Mouse (Mus musculus) adrenal gland, adult 2 months (tissue): ENCODE results near the gene Capn5. TPM values are rescaled to one million over a fixed set of nuclear protein-coding genes. Genes with fewer than 3 reads are reported as not detected.
"Not testable (repeated sequence)": the region's sequence is repeated elsewhere in the genome, so short reads cannot be mapped to it uniquely, and the experiment has no call there.

Experiments
- DNase-seq: peaks from one replicate; pipeline ENCODE4 v3.0.0; 2021
- long read RNA-seq: library from polyadenylated mRNA; stranded (forward); transcript quantifications from one replicate; pipeline ENCODE4 v2.0.0, GENCODE M21; 2021
- polyA plus RNA-seq: library from polyadenylated mRNA; depleted of rRNA; stranded (reverse); fragments of >200 nt; gene quantifications from 2 replicates; pipeline ENCODE4 v1.2.3, GENCODE M21; 2012; rRNA removed
- total RNA-seq, 2 experiments: library from RNA; stranded (reverse); gene quantifications; 2 replicates each; pipeline ENCODE4 v1.2.3; 2021

Capn5 gene
- total RNA-seq (1 to 10 TPM; 4.1 to 6.1 TPM), polyA plus RNA-seq (8.4 and 11.2 TPM in 2 replicates)
- long read RNA-seq, full-length matches to known transcripts = 1 of 3 reads
- long read RNA-seq, partial matches to known transcripts = 0 of 3 reads
- long read RNA-seq, other reads (novel, unspliced or antisense) = 2 of 3 reads

GRCm38 (mm10) chr7:98177929-98178559 is at the start of gene Capn5:
TSS of gene Capn5 (minus strand) at chr7:98178274.
- DNase-seq = peak; percentile 83

DNA sequence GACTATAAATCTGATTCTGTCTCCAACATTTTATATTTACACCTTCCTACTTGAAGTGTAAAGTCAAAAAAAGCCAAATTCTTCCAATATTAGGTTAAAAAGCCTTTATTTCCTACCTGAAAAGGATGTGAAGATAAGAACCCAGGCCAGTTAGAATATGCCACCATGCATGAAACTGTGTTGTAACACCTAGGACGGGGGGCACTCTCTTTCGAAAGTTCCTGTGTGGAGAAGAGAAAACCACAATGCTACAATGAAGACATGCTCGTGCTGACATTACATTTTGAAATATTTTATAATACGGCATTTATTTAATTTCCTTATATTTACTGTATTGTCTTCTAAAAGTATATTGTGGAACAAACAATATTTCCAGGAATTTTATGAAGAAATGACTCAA is 45.7 kb upstream of the Capn5 start:
- no peak for DNase-seq

DNA sequence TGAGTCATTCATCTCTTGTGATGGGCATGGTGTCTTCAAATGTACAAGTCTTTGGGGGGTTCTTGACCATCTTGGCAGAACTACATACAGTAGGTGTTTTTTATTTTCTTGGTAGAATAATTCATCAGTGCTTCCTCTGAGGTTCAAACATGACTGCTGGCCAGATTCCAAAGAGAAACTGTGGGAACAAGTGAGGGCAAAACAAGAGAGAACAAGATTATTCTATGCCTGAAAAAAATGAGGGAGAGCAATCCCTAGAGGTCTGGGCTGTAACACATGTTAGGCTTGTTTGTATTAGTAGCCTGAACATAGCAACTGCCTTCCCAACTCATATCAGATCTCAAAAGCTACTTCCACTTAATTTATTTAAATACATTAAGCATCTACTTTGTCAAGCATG is 38.6 kb upstream of the Capn5 start:
- DNase-seq = no peak

DNA sequence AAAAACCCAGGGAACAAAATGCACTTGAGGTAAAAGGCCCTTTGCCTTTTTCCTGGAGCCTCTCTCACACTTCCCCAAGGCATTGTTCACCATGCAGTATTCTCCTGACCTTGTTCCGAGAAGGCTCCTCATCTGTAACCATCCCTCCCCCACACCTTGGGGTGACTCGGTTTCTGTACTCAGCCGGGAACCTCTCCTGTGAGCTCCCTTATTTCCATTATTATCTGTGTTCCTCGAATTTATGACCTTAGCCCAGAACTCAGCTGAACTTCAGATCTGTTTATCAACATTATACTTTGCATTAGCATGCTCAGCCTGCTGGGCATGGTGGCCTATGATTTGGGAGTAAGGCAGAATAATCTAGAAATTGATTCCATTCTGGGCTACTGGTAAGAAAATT is 24.9 kb upstream of the Capn5 start:
- DNase-seq = no peak

DNA sequence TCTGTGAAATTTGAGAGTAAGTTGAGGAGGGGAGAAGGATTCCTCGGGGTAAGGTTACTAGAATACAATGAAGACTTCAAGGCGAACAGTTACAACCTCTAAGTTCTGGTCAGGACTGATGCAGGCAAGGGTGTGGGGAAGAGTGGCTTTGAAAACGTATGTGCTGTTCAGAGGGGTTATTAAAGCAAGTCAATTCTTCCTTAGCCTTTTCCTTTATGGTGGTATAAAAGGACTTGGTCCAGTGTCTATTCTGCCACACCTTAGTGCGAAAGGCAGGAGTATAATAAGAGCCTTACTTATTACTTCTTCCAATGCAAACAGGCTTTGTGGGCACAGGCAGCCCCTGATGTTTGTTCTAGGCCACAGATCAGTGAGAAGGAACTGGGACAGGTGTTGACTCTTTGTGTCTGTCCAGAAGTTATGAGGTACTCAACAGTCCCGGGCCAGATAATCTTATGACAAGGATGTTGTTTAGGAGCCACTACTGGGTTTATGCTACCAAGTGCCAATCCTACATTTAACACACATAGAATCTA is 23.5 kb upstream of the Capn5 start:
- DNase-seq = no peak

DNA sequence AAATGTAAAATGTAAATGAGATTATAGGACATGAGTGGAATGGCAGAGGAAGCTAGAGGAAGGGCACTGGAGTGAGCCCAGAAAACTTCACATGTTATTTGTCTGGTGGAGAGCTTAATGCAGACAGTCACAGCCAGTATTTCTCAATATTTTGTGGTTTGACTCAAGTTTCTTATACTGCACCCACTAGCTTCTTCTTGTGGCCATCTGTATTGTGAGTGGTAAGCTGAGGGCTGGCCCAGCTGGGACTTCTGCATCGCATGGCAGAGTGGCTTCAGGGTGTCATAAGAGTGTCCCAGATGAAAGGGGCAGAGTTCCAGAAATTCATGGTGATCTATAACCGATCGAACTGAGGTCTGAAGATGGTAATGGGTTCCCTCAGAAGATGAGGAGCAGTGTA is 22.3 kb upstream of the Capn5 start:
- no peak for DNase-seq

DNA sequence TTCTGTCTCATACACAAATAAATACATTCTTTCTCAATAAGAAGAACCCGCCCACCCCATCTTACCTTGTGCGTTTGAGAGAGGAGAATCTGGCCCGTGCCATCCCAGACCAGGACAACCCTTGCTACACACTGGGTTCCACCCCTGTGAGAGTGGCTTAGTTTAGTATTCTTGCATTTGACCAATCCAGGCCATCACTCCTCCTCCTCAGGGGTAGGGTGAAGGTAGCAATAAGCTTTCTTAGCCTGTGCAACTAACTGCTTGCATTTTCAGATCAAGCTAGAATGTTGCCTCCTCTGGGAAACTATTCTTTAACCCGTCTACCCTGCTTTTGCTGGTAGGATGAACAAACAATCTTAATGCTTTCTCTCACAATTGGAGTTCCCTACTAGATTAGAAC is 21.3 kb upstream of the Capn5 start, which contains the start of gene B3gnt6:
B3gnt6 (minus strand) TSS at position 101 of the 400 bp plus-strand sequence.
- DNase-seq = no peak

- DNase-seq = no peak
These were observed 17.2 kb upstream of the Capn5 start for GRCm38 (mm10) chr7:98195151-98195801.

DNA sequence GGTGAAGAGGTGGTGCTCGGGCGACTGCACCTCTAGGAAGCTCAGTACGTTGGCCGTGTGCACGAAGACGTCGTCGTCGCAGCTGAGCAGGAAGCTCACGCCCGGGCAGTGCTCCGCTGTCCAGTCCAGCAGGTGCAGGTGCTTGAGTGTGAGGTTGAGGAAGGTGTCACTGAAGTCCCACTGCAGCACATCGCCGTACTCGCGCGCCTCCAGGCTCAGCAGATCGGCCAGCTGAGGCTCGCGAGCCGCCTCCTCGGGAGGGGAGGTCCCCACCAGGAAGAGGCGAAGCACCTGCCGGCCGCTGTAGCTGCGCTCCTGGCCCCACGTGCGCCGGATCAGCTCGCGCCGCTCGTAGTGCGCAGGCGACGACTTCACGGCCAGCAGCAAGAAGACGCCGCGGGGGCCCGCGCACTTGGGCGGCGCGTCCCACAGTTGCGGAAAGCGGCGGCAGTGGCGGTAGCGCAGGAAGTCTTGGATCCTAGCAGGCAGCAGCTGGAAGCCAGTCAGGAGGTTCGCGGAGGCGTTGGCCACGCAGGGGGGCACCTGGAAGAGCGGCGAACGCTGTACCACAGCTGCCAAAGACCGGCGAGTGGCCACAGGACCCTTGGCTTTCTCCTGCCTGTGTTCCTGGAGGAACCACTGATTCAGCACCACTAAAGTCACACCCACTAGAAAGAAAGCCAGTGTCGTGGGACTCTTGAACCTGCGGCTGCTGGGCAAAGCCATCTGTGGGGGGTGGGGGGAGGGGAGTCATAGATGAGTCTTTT is 16.1 kb upstream of the Capn5 start:
- peak; percentile 39 for DNase-seq

GRCm38 (mm10) chr7:98193515-98194025 is 15.5 kb upstream of the Capn5 start:
- peak; percentile 54 for DNase-seq

DNA sequence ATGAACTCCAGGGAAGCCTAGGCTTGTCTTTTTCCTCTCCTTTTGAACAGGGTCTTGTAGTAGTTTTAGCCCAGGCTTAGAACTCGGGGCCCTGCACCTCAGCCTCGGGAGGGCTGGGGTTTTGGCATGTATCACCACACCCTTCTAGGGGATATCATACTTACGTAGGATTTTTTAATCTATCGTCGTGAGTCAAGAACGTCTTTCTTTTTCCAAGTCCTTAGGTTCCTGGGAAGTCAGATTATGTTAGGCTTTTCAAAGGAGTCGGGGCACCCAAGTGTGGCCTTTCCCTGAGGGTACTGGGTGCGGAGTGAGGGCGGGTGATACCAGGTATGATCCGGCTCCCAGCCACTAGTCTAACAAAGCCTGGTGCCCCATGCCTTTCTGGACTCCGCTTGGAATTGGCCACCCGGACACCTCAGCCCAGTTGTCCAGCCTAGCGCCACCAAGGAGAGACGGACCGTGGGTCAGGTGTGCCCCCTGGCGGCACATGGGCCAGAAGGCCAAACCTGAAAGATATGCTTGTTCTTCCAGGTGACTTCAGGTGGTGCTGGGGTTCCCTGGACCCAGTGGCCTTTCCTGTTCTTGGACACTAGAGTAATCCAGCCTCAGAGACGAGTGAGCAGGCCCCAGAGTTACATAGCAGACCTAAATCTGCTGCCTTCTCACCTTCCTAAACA is 13.6 kb upstream of the Capn5 start:
- DNase-seq = no peak

DNA sequence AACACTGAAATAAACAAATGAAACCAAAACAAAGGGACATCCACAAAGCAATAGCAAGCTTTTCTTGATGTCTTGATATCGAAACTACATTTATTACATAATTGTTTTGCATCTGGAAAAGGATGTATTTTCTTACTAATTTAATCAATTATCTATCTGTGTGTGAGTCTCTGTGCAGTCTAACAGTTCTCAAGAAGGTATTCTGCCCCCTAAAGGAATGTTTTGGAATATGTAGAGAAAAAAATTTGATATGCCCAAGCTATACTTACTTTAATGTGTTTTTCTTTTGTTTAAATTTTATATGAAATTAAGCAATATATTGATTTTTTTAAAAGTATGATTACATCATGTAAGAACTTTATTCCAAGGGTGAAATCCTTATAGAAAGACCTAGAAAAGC is 12.5 kb upstream of the Capn5 start:
- DNase-seq = no peak

DNA sequence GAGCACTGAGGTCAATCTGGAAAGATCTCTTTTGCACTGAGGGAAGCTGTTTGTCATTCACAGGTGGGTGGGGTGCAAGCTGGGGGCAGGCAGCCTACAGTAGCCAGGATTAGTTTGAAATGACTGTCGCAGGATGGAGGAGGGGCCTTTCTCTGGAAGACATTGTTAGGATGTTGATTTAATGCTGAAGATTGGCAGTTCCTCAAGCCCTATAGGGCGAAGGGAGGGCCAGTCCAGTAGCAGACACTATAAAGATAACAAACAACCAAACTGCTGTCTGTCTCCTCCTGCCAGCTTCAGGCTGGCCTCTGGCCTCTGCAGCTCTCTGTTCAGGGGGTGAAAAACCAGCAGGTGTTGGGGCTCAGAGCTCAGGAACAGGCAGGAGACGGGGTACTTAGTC is 11.7 kb upstream of the Capn5 start:
- DNase-seq = no peak

DNA sequence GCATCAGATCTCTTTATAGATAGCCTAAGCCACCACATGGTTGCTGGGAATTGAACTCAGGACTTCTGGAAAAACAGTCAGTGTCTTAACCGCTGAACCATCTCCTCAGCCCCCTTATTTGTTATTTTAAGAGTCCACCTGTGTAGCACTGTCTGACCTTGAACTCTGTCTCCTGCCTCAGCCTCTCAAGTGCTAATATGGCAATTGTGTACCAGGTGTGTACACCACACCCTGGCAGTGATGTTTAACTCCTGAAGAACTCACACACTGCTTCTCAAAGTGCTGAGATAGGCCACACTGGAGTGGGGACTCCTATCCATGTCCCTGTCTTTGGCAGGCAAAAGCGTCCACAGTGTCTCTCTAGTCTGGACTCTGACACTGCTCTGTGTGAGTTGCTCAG is 10.6 kb upstream of the Capn5 start:
- DNase-seq = no peak

GRCm38 (mm10) chr7:98188238-98188637 is 10.2 kb upstream of the Capn5 start:
- DNase-seq = no peak

GRCm38 (mm10) chr7:98187332-98187731 is 9.3 kb upstream of the Capn5 start:
- DNase-seq = not testable (repeated sequence)

GRCm38 (mm10) chr7:98186637-98187036 is 8.6 kb upstream of the Capn5 start:
- DNase-seq = no peak

- DNase-seq = no peak
These were observed 7.3 kb upstream of the Capn5 start for GRCm38 (mm10) chr7:98185326-98185725.

GRCm38 (mm10) chr7:98178560-98179231 is 622 bp upstream of the Capn5 start:
- no peak for DNase-seq

GRCm38 (mm10) chr7:98177566-98177928 is 527 bp downstream of the Capn5 start:
- no peak for DNase-seq

DNA sequence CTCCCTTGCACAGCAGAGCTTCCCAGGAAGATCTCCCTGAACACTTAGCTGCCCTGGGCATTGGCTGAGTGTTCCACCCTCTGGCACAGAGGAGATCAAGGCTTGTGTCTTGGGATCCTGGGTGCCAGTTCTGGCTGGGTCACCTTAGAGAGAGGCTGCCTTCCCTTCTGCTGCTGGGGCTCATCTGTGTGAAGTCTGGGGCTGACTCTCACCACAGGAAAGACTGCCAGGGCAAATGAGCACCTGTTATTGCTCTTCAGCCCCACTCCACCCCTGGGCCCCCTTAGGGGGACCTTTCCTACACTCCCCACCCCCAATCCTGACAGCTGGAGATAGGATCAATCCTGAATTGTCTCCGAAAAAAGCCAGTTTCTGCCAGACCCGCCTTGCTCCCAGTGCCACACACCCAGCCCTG is 996 bp downstream of the Capn5 start:
- no peak for DNase-seq
